23 mouse cellular contexts compared by ENCODE assay signal in genomic region chr5:81076377-81076776, GRCm38 (mm10). TPM values are rescaled to one million over a fixed set of nuclear protein-coding genes. Genes with fewer than 3 reads are reported as not detected.
"Had no signal": no experiment of that assay in that cellular context is flagged by ENCODE, and none has a peak within 500 bp of the region (broad histone marks: within the 10 kb centered on the region; RNA-seq: fewer than 3 reads in every experiment).

No protein-coding gene starts in this region.

- H3K27ac ChIP-seq: kidney, postnatal 0 days; left cerebral cortex, adult 2 months; limb, embryonic 12.5 days; limb, embryonic 15.5 days; liver, embryonic 14.5 days; macrophage; neural tube, embryonic 12.5 days; neural tube, embryonic 15.5 days had no signal

- ATAC-seq: lung, postnatal 0 days had no signal

- DNase-seq: kidney, adult 18-20 months; kidney, postnatal 25 days; layer of hippocampus, postnatal 36 days; left cerebral cortex, postnatal 4 days; liver, postnatal 0 days; lung, embryonic 14.5 days; midbrain, embryonic 14.5 days; right cerebral cortex, adult 18-20 months; right cerebral cortex, postnatal 14 days; thymus, adult 18-20 months; thymus, postnatal 36 days had no signal

- H3K4me3 ChIP-seq: left cerebral cortex, adult 2 months; limb, embryonic 12.5 days; limb, embryonic 15.5 days; neural tube, embryonic 12.5 days; neural tube, embryonic 15.5 days had no signal

- H3K36me3 ChIP-seq: limb, embryonic 12.5 days; limb, embryonic 15.5 days; neural tube, embryonic 12.5 days; neural tube, embryonic 15.5 days had no signal

- H3K4me2 ChIP-seq: limb, embryonic 12.5 days; limb, embryonic 15.5 days; liver, embryonic 11.5 days; lung, embryonic 14.5 days; midbrain, embryonic 11.5 days; neural tube, embryonic 12.5 days; neural tube, embryonic 15.5 days had no signal

- H3K9me3 ChIP-seq: limb, embryonic 12.5 days; limb, embryonic 15.5 days; neural tube, embryonic 12.5 days; neural tube, embryonic 15.5 days had no signal

- H3K4me1 ChIP-seq: limb, embryonic 15.5 days; neural tube, embryonic 12.5 days had no signal

- H3K9ac ChIP-seq: limb, embryonic 12.5 days; limb, embryonic 15.5 days; liver, embryonic 14.5 days; liver, postnatal 0 days; lung, embryonic 14.5 days; neural tube, embryonic 12.5 days; neural tube, embryonic 15.5 days had no signal

- H3K27me3 ChIP-seq: limb, embryonic 12.5 days; limb, embryonic 15.5 days; neural tube, embryonic 12.5 days; neural tube, embryonic 15.5 days had no signal

RNA-seq across cellular contexts. Expression of gene Adgrl3, which starts 56.4 kb away (rescaled TPM):
- total RNA-seq: megakaryocyte-erythroid progenitor cell, adult 5-6 weeks had no signal
- polyA plus RNA-seq: macrophage had no signal
